Mouse (Mus musculus): ENCODE results near the gene Wipf1.
"Not testable (repeated sequence)": the region's sequence is repeated elsewhere in the genome, so short reads cannot be mapped to it uniquely, and the experiment has no call there.

Gene Wipf1

GRCm38 (mm10) chr2:73506337-73506736 lies 23.2 kb downstream of the Wipf1 start:
- not testable (repeated sequence) for DNase-seq (ENCODE audit: low spot score)

GRCm38 (mm10) chr2:73502863-73503429 lies 26.6 kb downstream of the Wipf1 start:
- DNase-seq (ENCODE audit: low spot score), result no peak

GRCm38 (mm10) chr2:73500864-73501263 lies 28.7 kb downstream of the Wipf1 start:
- DNase-seq (ENCODE audit: low spot score), result no peak

- DNase-seq (ENCODE audit: low spot score), result no peak
Measured at GRCm38 (mm10) chr2:73498322-73498721, 31.2 kb downstream of the Wipf1 start.

GRCm38 (mm10) chr2:73497572-73497971 lies 32.0 kb downstream of the Wipf1 start:
- no peak for DNase-seq (ENCODE audit: low spot score)

- no peak for DNase-seq (ENCODE audit: low spot score)
Measured at GRCm38 (mm10) chr2:73496944-73497343, 32.6 kb downstream of the Wipf1 start.

- no peak for DNase-seq (ENCODE audit: low spot score)
Measured at GRCm38 (mm10) chr2:73496329-73496685, 33.2 kb downstream of the Wipf1 start.

- DNase-seq (ENCODE audit: low spot score), result no peak
Measured at GRCm38 (mm10) chr2:73495617-73496328, 33.8 kb downstream of the Wipf1 start.

- DNase-seq (ENCODE audit: low spot score), result no peak
Measured at GRCm38 (mm10) chr2:73493517-73493916, 36.0 kb downstream of the Wipf1 start.

- DNase-seq (ENCODE audit: low spot score), result no peak
Measured at GRCm38 (mm10) chr2:73491442-73492241, 37.9 kb downstream of the Wipf1 start.

GRCm38 (mm10) chr2:73490466-73490865 lies 39.1 kb downstream of the Wipf1 start:
- no peak for DNase-seq (ENCODE audit: low spot score)

GRCm38 (mm10) chr2:73486120-73486601 lies 43.4 kb downstream of the Wipf1 start:
- no peak for DNase-seq (ENCODE audit: low spot score)

GRCm38 (mm10) chr2:73485236-73486119 lies 44.1 kb downstream of the Wipf1 start:
- no peak for DNase-seq (ENCODE audit: low spot score)

GRCm38 (mm10) chr2:73484561-73485235 lies 44.8 kb downstream of the Wipf1 start:
- no peak for DNase-seq (ENCODE audit: low spot score)

- DNase-seq (ENCODE audit: low spot score), result no peak
Measured at GRCm38 (mm10) chr2:73478805-73479204, 50.7 kb downstream of the Wipf1 start.

- no peak for DNase-seq (ENCODE audit: low spot score)
Measured at GRCm38 (mm10) chr2:73477501-73477900, 52.0 kb downstream of the Wipf1 start.

GRCm38 (mm10) chr2:73475519-73475918 lies 54.0 kb downstream of the Wipf1 start:
- DNase-seq (ENCODE audit: low spot score), result no peak

GRCm38 (mm10) chr2:73472130-73472529 lies 57.4 kb downstream of the Wipf1 start:
- no peak for DNase-seq (ENCODE audit: low spot score)

GRCm38 (mm10) chr2:73470146-73470630 lies 59.3 kb downstream of the Wipf1 start:
- DNase-seq (ENCODE audit: low spot score), result no peak

- DNase-seq (ENCODE audit: low spot score), result no peak
Measured at GRCm38 (mm10) chr2:73469552-73469951, 60.0 kb downstream of the Wipf1 start.

- no peak for DNase-seq (ENCODE audit: low spot score)
Measured at GRCm38 (mm10) chr2:73468993-73469392, 60.5 kb downstream of the Wipf1 start.

Data from ovary, postnatal 10 days (tissue).